Mouse (Mus musculus): ENCODE measurements around the gene Shisa5.

GRCm38 (mm10) chr9:109031001-109031400 lies 7.4 kb upstream of the Shisa5 start:
- TF ChIP-seq CTCF (IDR thresholded peaks at IDR 0.05; ENCODE audit: low read depth, low read length) (no peak), POLR2A (IDR thresholded peaks at IDR 0.05; ENCODE audit: borderline replicate concordance, low read depth, low read length) (no peak)

All from bone marrow macrophage, adult 2 months (primary cell).